Mouse (Mus musculus) bone marrow, adult 2 months (tissue): ENCODE data around the gene Ifrd1. TPM values are rescaled to one million over a fixed set of nuclear protein-coding genes. Genes with fewer than 3 reads are reported as not detected.

Source experiments
- H3K27ac ChIP-seq: fragments of 200-500 bp; 2 replicates; pipeline ENCODE4 v1.5.1; 2012; ENCODE audit warnings: low read depth, mild to moderate bottlenecking, control low read depth, inconsistent platforms, low read length; ENCODE audit not compliant: control insufficient read depth, poor library complexity, insufficient read depth
- H3K4me1 ChIP-seq: fragments of 200-500 bp; 2 replicates; pipeline ENCODE4 v1.6.1; 2011; ENCODE audit warnings: low read length; ENCODE audit not compliant: control insufficient read depth, insufficient read depth
- H3K4me3 ChIP-seq: fragments of 200-500 bp; replicated peaks from 2 replicates; pipeline ENCODE3; 2011; ENCODE audit warnings: mild to moderate bottlenecking, low read depth, low read length, control low read depth; ENCODE audit not compliant: control insufficient read depth
- CTCF ChIP-seq: fragments of 200-500 bp; IDR thresholded peaks from 2 replicates; pipeline ENCODE4 v1.5.1; 2011; ENCODE audit warnings: low read length, control low read depth; ENCODE audit not compliant: control insufficient read depth, insufficient read depth
- POLR2A ChIP-seq: fragments of 200-500 bp; IDR thresholded peaks from 2 replicates; pipeline ENCODE4 v1.6.1; 2011; ENCODE audit warnings: low read depth, mild to moderate bottlenecking, control low read depth, low read length, borderline replicate concordance; ENCODE audit not compliant: control insufficient read depth
- WGBS: fragments of 180-500 bp; shearing (Covaris S2); methylation state at CpG from one replicate; pipeline ENCODE4 v1.1.7; 2018; 5-methylcytosine and 5-hydroxymethylcytosine counted together
- polyA plus RNA-seq: library from polyadenylated mRNA; stranded (reverse); fragments of >200 nt; gene quantifications from 2 replicates; pipeline ENCODE4 v1.2.4, GENCODE M21; 2011; ENCODE audit warnings: low replicate concordance; ENCODE audit not compliant: missing spikeins, insufficient read depth, insufficient read length

Ifrd1 gene
- polyA plus RNA-seq, 1 experiment: 86.5 TPM

GRCm38 (mm10) chr12:40231632-40232031 lies 16.7 kb downstream of the Ifrd1 start:
- H3K27ac ChIP-seq: no peak overlapping the region
- 90% methylated on average over 2 of the region's 2 CpGs for WGBS
- H3K4me3 ChIP-seq: no peak overlapping the region
- no peak for TF ChIP-seq CTCF
- no peak for TF ChIP-seq POLR2A
- no peaks in the 10 kb centered on the region for H3K4me1 ChIP-seq

- H3K4me3 ChIP-seq: no peak overlapping the region
- TF ChIP-seq POLR2A: no peak
- no peak for TF ChIP-seq CTCF
- H3K27ac ChIP-seq: no peak overlapping the region
- 89% methylated on average over 9 of the region's 9 CpGs for WGBS
- peaks cover 3% of the 10 kb centered on the region; the same call in 1 of the 2 replicates for H3K4me1 ChIP-seq
Measured at GRCm38 (mm10) chr12:40224171-40224880, 24.0 kb downstream of the Ifrd1 start.

GRCm38 (mm10) chr12:40223676-40224075 lies 24.6 kb downstream of the Ifrd1 start:
- Histone ChIP-seq H3K4me3 (peak overlapping the region; percentile 83), H3K4me1 (peaks cover 3% of the 10 kb centered on the region; the same call in 1 of the 2 replicates), H3K27ac (peak overlapping the region; percentile 45; the same call in 1 of the 2 replicates)
- TF ChIP-seq POLR2A (no peak), CTCF (no peak)
- 20% methylated on average over 10 of the region's 10 CpGs for WGBS

GRCm38 (mm10) chr12:40223082-40223619 lies 25.2 kb downstream of the Ifrd1 start:
- H3K4me3 ChIP-seq: peak overlapping the region; percentile 98
- TF ChIP-seq POLR2A (peak; percentile 98), CTCF (no peak)
- WGBS: 0% methylated on average over 46 of the region's 47 CpGs
- peak overlapping the region; percentile 90 for H3K27ac ChIP-seq
- peaks cover 3% of the 10 kb centered on the region; the same call in 1 of the 2 replicates for H3K4me1 ChIP-seq

GRCm38 (mm10) chr12:40222251-40223081 lies 25.8 kb downstream of the Ifrd1 start:
- peak; percentile 27; the same call in 1 of the 2 replicates for TF ChIP-seq POLR2A
- no peak for TF ChIP-seq CTCF
- peaks cover 3% of the 10 kb centered on the region; the same call in 1 of the 2 replicates for H3K4me1 ChIP-seq
- peak overlapping the region; percentile 98 for H3K4me3 ChIP-seq
- H3K27ac ChIP-seq: peak overlapping the region; percentile 90
- under 1% methylated on average over 81 of the region's 81 CpGs for WGBS

GRCm38 (mm10) chr12:40221611-40222010 lies 26.7 kb downstream of the Ifrd1 start:
- Histone ChIP-seq H3K4me3 (peak overlapping the region; percentile 98), H3K27ac (no peak overlapping the region), H3K4me1 (peaks cover 3% of the 10 kb centered on the region; the same call in 1 of the 2 replicates)
- TF ChIP-seq CTCF: no peak
- no peak for TF ChIP-seq POLR2A
- WGBS: 2% methylated on average over 5 of the region's 5 CpGs

- 6% methylated on average over 3 of the region's 3 CpGs for WGBS
- H3K4me1 ChIP-seq: peaks cover 3% of the 10 kb centered on the region; the same call in 1 of the 2 replicates
- H3K4me3 ChIP-seq: no peak overlapping the region
- TF ChIP-seq POLR2A: no peak
- no peak for TF ChIP-seq CTCF
- no peak overlapping the region for H3K27ac ChIP-seq
Measured at GRCm38 (mm10) chr12:40220896-40221295, 27.4 kb downstream of the Ifrd1 start.

GRCm38 (mm10) chr12:40220001-40220570 lies 28.2 kb downstream of the Ifrd1 start:
- no peak overlapping the region for H3K4me3 ChIP-seq
- no peak overlapping the region for H3K27ac ChIP-seq
- no peak for TF ChIP-seq CTCF
- no peak for TF ChIP-seq POLR2A
- WGBS: 50% methylated on average over 3 of the region's 3 CpGs
- H3K4me1 ChIP-seq: peaks cover 3% of the 10 kb centered on the region; the same call in 1 of the 2 replicates
